Mouse (Mus musculus): Measurements from ENCODE around the gene Rab9b.

Gene Rab9b

DNA sequence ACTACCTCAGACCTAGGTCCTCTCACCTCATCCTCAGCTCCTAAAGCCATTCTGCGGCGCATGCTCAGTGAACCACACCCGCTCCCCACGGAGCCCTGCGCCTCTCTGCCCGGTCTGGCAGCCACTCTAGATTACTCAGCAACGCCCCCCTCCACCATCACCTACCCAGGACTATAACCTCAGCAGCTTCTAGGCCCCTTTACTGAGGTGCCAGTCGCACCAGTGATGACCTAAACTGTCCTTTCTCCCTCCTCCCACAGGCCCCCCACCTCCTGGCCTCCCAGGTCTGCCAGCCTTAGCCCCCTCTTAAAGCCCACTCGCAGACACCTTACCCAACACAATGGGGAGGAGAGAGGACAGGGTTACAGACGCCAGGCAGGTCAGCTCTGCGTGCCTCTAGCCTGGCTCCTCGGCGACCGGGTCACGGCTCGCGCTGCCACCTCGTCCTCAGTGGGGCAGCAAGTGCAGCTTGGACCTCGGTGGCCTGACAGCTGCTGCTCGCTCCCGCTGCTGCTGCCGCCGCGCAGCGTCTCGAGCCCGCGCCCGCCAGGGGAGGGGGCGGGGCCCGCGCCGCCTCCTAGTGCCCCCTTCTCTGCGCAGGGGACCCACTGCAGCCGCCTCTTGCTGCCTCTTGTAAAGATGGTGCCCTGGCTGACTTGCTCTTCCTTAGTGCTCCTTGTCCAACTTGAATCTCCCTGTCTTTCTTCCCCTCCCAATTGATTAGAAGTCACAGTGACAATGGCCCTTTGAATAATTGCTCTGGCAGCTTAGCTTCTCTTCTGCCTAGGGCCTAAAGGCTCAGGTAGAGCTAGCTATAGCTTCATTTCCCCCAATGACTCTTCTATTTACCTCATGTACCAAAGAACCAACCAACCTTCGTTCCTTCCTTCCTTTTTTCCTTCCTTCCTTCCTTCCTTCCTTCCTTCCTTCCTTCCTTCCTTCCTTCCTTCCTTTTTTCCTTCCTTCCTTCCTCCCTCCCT, at the start of gene Rab9b:
TSS of gene Rab9b (minus strand) at position 695 of the 980 bp plus-strand sequence.
- DNase-seq (ENCODE audit: low spot score), result no peak

DNA sequence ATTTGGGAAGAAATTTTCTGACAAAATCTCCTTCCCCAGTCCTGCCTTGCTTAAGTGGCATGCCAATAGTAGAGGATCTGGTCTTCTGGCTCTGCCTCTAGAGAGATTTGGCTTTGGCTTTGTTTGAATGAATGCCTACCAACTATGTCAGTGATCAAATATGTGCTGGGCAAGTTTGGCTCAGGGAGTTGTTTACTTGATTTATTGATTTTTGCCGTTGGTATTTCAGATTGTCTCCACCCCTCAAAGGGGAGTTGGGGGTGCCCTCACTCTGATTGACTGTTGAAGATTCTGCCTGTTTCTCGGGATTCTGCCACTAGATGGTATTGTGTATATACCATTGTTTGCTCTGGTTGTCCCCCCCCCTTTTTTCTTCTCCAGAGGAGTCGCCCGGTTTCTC, 35.8 kb upstream of the Rab9b start:
- DNase-seq (ENCODE audit: low spot score), result no peak

DNA sequence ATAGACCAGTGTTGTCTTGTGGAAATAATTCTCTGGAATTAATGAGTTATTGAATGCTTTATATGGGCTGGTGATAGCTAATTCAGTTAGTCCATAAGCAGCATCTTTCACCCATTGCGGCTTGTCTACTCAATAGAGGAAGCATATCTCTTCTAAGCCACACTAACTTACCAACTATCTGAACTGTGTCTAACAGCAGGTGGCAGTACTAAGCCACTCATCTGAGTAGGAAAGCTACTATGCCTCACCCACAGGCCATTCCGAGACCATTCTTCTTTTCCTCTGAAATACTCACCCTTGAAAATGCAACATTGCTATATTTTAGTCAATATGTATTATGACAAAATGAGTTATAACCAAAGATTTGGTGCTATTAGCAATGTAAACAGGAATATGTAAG, 27.2 kb upstream of the Rab9b start:
- no peak for DNase-seq (ENCODE audit: low spot score)

DNA sequence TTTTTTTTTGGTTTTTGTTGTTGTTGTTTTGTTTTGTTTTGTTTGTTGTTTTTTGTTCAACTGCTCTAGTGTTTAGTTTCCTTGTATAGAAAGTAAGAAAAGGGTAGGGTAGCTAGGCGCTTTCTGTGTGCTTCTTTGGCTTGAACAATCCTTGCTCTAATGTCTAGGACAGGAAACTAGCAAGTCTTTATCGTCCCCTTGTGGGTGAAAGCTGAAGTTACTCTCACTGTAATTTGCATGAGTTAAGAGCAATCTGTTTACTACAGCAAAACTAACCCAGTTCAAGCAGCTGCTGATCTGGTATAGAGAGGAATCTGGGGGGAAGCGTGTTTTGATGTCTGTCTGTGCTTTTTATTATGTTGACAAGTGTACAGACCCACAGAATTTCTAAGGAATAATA, 18.3 kb downstream of the Rab9b start:
- no peak for DNase-seq (ENCODE audit: low spot score)

DNA sequence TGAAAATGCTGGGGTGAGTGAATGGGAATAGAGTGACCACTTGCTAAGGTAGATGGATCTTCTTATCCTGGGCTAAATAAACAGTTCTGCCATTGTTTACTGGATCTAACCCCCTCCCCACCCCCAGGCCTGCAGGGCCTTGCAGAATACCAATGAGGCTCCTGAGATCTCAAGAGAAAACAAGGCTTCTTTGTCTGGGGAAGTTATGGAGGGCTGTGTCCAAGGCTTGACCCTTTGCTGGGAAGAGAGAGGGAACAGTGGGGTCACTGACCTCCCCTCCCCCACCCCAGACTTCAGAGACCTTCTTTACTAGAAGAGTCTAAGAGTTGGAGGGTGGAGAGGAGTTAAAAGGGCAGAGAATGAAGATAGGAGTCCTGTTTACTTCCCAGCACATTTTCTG, 39.9 kb downstream of the Rab9b start:
- DNase-seq (ENCODE audit: low spot score), result no peak

DNA sequence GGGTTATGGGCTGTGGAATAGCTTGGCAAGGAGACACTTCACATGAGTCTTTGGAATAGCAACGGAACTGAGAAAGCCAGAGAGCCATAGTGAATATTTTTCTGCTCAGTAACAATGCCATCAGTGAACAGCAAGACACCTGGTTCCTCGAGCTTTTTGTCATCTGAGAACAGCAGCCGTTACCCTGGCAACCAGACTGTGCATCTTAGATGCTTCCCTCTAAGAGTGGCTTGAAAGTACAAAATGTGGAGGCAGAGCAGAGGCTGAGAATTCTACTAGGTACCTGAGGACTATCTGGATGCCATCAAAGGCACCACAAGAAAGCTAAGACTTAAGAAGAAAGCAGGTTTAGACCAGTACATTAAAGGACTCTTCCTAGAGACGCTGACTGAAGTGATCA, 43.5 kb downstream of the Rab9b start:
- no peak for DNase-seq (ENCODE audit: low spot score)

DNA sequence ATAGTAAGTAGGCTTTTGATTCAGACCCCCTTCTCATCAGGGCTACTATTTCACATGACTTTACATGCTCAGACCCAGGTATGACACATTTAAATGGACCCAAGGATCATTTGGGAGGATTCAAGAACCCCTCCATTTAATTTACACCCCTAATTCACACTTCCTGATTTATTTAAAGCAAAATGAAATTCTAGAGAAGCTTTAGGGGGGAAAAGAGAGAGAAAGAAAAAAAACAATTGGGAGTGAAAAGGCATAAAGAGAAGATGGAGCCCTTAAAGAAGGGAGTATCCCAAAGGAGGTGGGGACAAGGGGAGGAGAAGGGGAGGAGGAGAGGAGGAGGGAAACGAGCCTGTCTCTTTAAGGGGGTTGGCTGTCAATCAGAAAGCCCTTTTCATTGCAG, 46.2 kb downstream of the Rab9b start, which contains the start of gene Plp1:
TSS of gene Plp1 (plus strand) at position 301 of the 400 bp plus-strand sequence.
- no peak for DNase-seq (ENCODE audit: low spot score)

DNA sequence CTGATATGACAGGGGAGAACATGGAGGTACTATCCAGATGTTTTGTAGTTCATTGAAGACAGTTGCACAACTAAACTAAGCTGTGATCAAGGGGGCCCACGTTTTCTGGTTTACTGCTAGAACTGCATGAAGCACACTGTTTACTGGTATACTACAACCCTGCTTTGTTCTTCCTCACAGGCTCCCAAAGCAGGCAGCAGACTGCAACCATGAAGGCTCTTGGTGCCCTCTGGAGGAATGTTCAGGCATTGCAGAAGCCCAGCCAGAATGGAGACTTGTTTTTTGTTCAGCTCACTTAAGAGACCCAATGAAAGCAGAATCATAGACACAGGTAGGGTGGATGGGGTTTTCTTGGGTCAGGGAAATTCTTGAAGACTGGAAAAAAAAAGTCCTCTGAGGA, 48.3 kb downstream of the Rab9b start:
- peak; percentile 4 for DNase-seq (ENCODE audit: low spot score)

DNA sequence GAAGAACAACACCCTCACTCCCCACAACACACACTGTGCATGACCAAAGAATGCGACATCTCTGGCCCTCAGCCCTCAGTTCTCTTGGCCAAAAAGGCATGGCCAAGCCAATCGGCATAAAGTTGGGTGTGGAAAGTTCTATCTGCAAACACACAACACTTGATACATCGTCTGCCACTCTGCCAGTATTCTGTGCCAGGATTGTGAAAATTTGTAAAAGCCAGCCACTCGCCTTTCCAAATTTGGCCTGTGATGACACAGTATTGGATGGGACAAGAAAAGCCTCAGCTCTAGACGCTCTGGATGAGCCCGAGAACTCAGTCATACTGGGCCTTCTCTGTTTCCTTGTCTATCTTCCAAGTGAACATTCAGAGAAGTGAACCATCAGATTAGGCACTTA, 48.8 kb downstream of the Rab9b start:
- no peak for DNase-seq (ENCODE audit: low spot score)
